Mouse (Mus musculus) embryonic facial prominence, embryonic 14.5 days (tissue): ENCODE results near the gene Bri3. TPM values are rescaled to one million over a fixed set of nuclear protein-coding genes. Genes with fewer than 3 reads are reported as not detected.

Experiments used
- ATAC-seq: fragments of 200-750 bp; cut with Nextera tagmentation; 2 replicates; pipeline ENCODE4 v1.8.0; 2017; ENCODE audit warnings: low read depth, moderate number of reproducible peaks, moderate TSS enrichment
- DNase-seq: peaks from one replicate; pipeline ENCODE4 v3.0.0-alpha.2; 2015; ENCODE audit warnings: low spot score
- H3K27ac ChIP-seq: fragments of 300-500 bp; sonication (generic); replicated peaks from 2 replicates; pipeline ENCODE4 v1.5.1; 2014; ENCODE audit warnings: low read depth, mild to moderate bottlenecking, low read length, moderate library complexity
- H3K27me3 ChIP-seq: fragments of 300-500 bp; sonication (generic); replicated peaks from 2 replicates; pipeline ENCODE4 v1.6.1; 2014; ENCODE audit warnings: low read length; ENCODE audit not compliant: control insufficient read depth, insufficient read depth
- H3K36me3 ChIP-seq: fragments of 300-500 bp; sonication (generic); 2 replicates; pipeline ENCODE4 v1.6.1; 2014; ENCODE audit warnings: low read length, mixed read lengths; ENCODE audit not compliant: control insufficient read depth, insufficient read depth
- H3K4me1 ChIP-seq: fragments of 300-500 bp; sonication (generic); 2 replicates; pipeline ENCODE4 v1.6.1; 2014; ENCODE audit warnings: antibody characterized with exemption, low read length; ENCODE audit not compliant: control insufficient read depth, insufficient read depth
- H3K4me2 ChIP-seq: fragments of 300-500 bp; sonication (generic); 2 replicates; pipeline ENCODE4 v1.6.1; 2014; ENCODE audit warnings: low read depth, mild to moderate bottlenecking, low read length, moderate library complexity, mixed read lengths
- H3K4me3 ChIP-seq: fragments of 300-500 bp; sonication (generic); 2 replicates; pipeline ENCODE4 v1.5.1; 2014; ENCODE audit warnings: low read depth, mild to moderate bottlenecking, low read length
- H3K9ac ChIP-seq: fragments of 300-500 bp; sonication (generic); 2 replicates; pipeline ENCODE4 v1.6.1; 2014; ENCODE audit warnings: low read depth, mild to moderate bottlenecking, low read length, moderate library complexity, mixed read lengths
- H3K9me3 ChIP-seq: fragments of 300-500 bp; sonication (generic); 2 replicates; pipeline ENCODE4 v1.6.1; 2016; ENCODE audit warnings: low read length; ENCODE audit not compliant: control insufficient read depth
- WGBS: fragments of 180-500 bp; shearing (Covaris S2); extraction: QIAGEN DNeasy Blood & Tissue Kit; methylation state at CpG from one replicate; pipeline ENCODE4 v1.1.7; 2014; 5-methylcytosine and 5-hydroxymethylcytosine counted together
- polyA plus RNA-seq: library from polyadenylated mRNA; unstranded; fragments of >200 nt; fragmentation: Nextera tagmentation; extraction: Ambion mirVana; gene quantifications from 2 replicates; pipeline ENCODE4 v1.2.1, GENCODE M21; 2014

The Bri3 gene
- polyA plus RNA-seq, 1 experiment from 2014 or later: 96.3 TPM

- Histone ChIP-seq H3K27ac (no peak overlapping the region), H3K9ac (no peak overlapping the region), H3K36me3 (no peaks in the 10 kb centered on the region), H3K4me3 (no peak overlapping the region), H3K27me3 (no peaks in the 10 kb centered on the region), H3K9me3 (0 out of 2 replicates have a peak, but pooled peaks cover 5% of the 10 kb centered on the region), H3K4me2 (no peak overlapping the region), H3K4me1 (peaks cover 12% of the 10 kb centered on the region; the same call in 1 of the 2 replicates)
- WGBS: 60% methylated on average over 7 of the region's 7 CpGs
- ATAC-seq (no peak), DNase-seq (no peak)
Observed at GRCm38 (mm10) chr5:144246669-144247068, 2.4 kb downstream of the Bri3 start.

- 52% methylated on average over 10 of the region's 10 CpGs for WGBS
- no peak for ATAC-seq
- H3K9me3 ChIP-seq: 0 out of 2 replicates have a peak, but pooled peaks cover 5% of the 10 kb centered on the region
- no peak overlapping the region for H3K27ac ChIP-seq
- H3K36me3 ChIP-seq: no peaks in the 10 kb centered on the region
- H3K4me2 ChIP-seq: no peak overlapping the region
- no peak for DNase-seq
- H3K27me3 ChIP-seq: no peaks in the 10 kb centered on the region
- no peak overlapping the region for H3K4me3 ChIP-seq
- peaks cover 12% of the 10 kb centered on the region; the same call in 1 of the 2 replicates for H3K4me1 ChIP-seq
- no peak overlapping the region for H3K9ac ChIP-seq
Observed at GRCm38 (mm10) chr5:144247307-144247706, 3.1 kb downstream of the Bri3 start.

- Histone ChIP-seq H3K9me3 (0 out of 2 replicates have a peak, but pooled peaks cover 5% of the 10 kb centered on the region), H3K4me3 (no peak overlapping the region), H3K27ac (no peak overlapping the region; the same call in 1 of the 2 replicates), H3K9ac (no peak overlapping the region), H3K4me1 (peaks cover 12% of the 10 kb centered on the region; the same call in 1 of the 2 replicates), H3K27me3 (no peaks in the 10 kb centered on the region), H3K36me3 (no peaks in the 10 kb centered on the region), H3K4me2 (no peak overlapping the region)
- no peak for ATAC-seq
- 54% methylated on average over 10 of the region's 10 CpGs for WGBS
- DNase-seq: peak; percentile 26
Observed at GRCm38 (mm10) chr5:144247906-144248585, 3.8 kb downstream of the Bri3 start.

- H3K4me2 ChIP-seq: no peak overlapping the region
- 81% methylated on average over 3 of the region's 3 CpGs for WGBS
- no peak for ATAC-seq
- no peaks in the 10 kb centered on the region for H3K36me3 ChIP-seq
- no peak overlapping the region for H3K4me3 ChIP-seq
- no peak overlapping the region for H3K9ac ChIP-seq
- DNase-seq: no peak
- H3K27me3 ChIP-seq: no peaks in the 10 kb centered on the region
- 0 out of 2 replicates have a peak, but pooled peaks cover 5% of the 10 kb centered on the region for H3K9me3 ChIP-seq
- no peak overlapping the region for H3K27ac ChIP-seq
- H3K4me1 ChIP-seq: peaks cover 18% of the 10 kb centered on the region; the same call in 1 of the 2 replicates
Observed at GRCm38 (mm10) chr5:144249871-144250270, 5.6 kb downstream of the Bri3 start.

- Histone ChIP-seq H3K36me3 (no peaks in the 10 kb centered on the region), H3K4me1 (peaks cover 22% of the 10 kb centered on the region), H3K4me2 (no peak overlapping the region), H3K9ac (no peak overlapping the region), H3K4me3 (no peak overlapping the region), H3K27me3 (no peaks in the 10 kb centered on the region), H3K27ac (no peak overlapping the region), H3K9me3 (0 out of 2 replicates have a peak, but pooled peaks cover 5% of the 10 kb centered on the region)
- ATAC-seq: no peak
- no peak for DNase-seq
- 81% methylated on average over 11 of the region's 13 CpGs for WGBS
Observed at GRCm38 (mm10) chr5:144251876-144252577, 7.8 kb downstream of the Bri3 start.

- Histone ChIP-seq H3K27me3 (no peaks in the 10 kb centered on the region), H3K4me3 (no peak overlapping the region), H3K9me3 (0 out of 2 replicates have a peak, but pooled peaks cover 5% of the 10 kb centered on the region), H3K36me3 (0 out of 2 replicates have a peak, but pooled peaks cover 1% of the 10 kb centered on the region), H3K4me2 (no peak overlapping the region), H3K4me1 (peaks cover 24% of the 10 kb centered on the region), H3K9ac (no peak overlapping the region), H3K27ac (no peak overlapping the region)
- WGBS: 72% methylated on average over 4 of the region's 4 CpGs
- no peak for DNase-seq
- ATAC-seq: no peak
Observed at GRCm38 (mm10) chr5:144253212-144253611, 9.0 kb downstream of the Bri3 start.

- WGBS: 56% methylated on average over 16 of the region's 16 CpGs
- Histone ChIP-seq H3K27ac (peak overlapping the region; percentile 86), H3K4me3 (peak overlapping the region; percentile 82), H3K4me1 (peaks cover 33% of the 10 kb centered on the region), H3K27me3 (no peaks in the 10 kb centered on the region), H3K36me3 (0 out of 2 replicates have a peak, but pooled peaks cover 11% of the 10 kb centered on the region), H3K9me3 (0 out of 2 replicates have a peak, but pooled peaks cover 5% of the 10 kb centered on the region), H3K9ac (0 out of 2 replicates have a peak overlapping the region, but pooled peaks have one; percentile 37), H3K4me2 (peak overlapping the region; percentile 64)
- no peak for DNase-seq
- peak; percentile 23 for ATAC-seq
Observed at GRCm38 (mm10) chr5:144254122-144254810, 10.0 kb downstream of the Bri3 start.
